Mouse (Mus musculus): ENCODE data around the gene Polr2l.
A peak's percentile ranks its signal among the peaks of the same experiment; 100 is the strongest.

The Polr2l gene

DNA sequence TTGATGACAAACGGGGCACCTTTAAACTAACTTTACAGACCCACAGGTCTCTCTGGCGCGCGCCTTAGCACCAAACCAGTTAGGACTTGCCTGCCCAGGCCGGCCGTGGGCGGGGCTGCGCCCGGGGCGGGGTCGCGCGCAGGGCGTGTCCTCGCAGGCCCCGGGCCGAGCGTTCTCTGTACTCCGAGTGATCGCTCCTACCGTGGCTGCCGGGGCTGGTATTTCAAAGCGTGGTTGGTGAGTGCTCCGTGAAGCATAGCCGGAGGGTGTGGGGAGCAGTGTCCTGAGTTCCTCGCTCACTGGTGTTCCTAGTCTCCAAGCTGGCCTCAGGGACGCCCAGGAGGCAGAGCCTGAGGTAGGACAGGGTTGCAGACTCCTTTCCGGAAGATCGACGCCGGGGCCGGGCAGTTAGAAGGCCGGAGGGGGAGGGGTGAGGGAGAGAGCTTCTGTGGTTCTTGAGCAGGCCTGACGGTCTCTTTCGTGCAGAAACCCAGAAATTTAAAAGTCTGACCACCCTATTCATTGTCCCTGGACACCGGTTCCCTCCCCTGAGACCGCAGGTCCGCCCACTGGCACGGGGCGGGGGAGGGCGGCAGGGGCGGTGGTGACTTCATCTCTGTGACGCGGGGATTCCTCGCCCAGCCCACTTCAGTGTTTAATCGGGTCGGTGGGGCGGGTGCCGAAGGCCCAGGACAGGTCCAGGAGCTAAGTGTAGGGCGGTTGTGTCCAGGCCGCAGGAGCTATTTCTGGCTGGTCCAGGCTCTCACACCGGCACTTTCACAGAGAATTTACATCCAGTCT, 7.5 kb downstream of the Polr2l start, which contains the start of gene Cd151:
Gene Cd151 (plus strand): TSS at position 163 of the 801 bp plus-strand sequence.
- peak; percentile 83 to 84 for DNase-seq

DNA sequence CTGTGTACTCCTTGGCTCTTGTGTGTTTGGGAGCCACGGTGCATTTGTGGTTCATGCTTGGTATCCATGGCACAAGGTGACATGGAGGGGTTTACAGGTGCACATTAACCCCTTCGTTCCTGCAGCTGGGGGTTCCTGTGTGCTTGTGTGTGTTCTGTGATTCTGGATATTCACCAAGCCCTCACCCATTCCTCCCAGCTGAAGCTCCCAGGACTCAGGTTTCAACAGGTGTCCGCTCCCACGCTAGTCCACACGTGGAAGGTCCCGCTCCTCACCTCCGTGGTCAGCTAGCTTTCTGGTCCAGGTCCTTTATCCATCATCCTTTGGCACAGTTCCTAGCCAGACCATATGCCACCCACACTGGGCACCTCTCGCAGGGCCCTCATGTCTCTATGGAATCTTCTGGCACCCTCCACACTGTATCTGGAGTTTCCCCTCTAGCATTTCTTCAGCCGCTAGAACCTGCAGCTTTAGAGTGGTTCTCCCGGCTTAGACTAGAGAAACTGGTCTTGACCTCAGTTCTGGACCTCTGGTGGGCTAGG, 8.3 kb downstream of the Polr2l start:
- no peak for DNase-seq

DNA sequence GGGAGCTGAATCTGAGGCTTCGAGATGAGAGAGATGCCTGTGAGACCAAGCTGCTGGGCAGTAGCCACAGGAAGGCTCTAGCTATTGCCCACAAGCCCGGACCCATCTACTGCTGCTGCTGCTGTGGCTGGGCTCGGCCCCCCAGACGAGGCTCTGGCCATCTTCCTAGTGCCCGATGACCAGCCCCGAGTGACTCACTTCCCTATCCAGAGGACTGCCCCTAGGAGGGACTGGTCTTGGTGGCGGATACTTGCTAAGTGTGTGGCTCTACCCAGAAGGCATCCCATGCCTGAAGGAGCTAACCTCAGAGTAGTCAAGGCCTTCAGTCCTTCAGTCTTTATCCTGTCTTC, 8.9 kb downstream of the Polr2l start:
- no peak for DNase-seq

DNA sequence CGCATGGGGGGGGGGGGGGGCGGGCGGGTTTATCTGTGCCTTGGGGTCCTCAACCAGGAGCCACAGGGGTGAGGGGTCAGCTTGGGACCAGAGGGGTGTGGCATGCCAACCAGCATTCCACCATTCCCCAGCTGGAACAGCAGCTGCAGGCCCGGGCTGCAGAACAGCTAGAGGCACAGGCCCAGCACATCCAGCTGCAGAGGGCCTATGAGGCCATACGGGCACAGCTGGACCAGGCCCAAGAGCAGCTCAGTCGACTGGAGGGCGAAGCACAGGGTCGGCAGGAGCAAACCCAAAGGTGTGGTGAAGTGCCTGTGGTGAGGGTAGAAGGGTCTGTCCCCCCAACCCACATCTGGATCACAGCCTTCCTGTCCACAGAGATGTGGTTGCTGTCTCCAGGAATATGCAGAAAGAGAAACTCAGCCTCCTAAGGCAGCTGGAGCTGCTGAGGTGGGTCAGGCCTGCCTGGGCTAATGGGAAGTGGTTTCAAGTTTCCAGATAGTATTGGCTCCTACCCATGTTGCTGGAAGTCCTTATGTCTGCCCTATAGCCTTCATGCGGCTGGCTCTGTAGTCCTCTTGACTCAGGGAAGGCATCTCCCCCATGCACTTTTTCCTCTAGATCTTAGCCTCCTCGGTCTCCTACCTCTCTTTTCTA, 9.4 kb downstream of the Polr2l start:
- DNase-seq, result no peak

- peak; percentile 58 for DNase-seq
Measured at GRCm38 (mm10) chr7:141464603-141465201, 10.2 kb downstream of the Polr2l start.

- DNase-seq, result no peak
Measured at GRCm38 (mm10) chr7:141463824-141464602, 10.9 kb downstream of the Polr2l start.

DNA sequence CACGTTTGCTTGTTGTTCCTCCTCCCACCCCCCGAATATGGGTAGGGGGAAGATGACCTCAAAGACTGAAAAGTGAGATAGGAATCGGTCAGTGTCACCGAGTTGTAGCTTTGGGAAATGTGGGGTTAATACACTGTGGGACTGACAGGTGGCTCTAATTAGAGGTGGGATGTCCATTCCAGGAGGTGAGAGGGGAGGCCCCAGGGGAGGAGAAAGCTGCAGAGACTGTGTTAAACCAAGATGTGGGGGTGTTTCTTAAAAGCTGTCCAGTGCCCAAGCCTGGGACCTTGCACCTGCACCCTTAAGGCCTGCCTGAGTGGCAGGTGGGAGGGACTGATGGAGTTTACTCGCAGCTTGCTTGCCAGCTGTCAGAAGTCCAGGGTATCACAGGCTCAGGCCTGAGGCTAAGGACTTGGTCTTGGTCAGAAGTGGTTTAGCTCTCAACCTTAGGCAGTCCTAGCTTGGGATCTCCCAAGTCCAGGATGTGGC, 12.6 kb downstream of the Polr2l start:
- no peak for DNase-seq

GRCm38 (mm10) chr7:141461521-141462332, 13.2 kb downstream of the Polr2l start:
- DNase-seq, result no peak

DNA sequence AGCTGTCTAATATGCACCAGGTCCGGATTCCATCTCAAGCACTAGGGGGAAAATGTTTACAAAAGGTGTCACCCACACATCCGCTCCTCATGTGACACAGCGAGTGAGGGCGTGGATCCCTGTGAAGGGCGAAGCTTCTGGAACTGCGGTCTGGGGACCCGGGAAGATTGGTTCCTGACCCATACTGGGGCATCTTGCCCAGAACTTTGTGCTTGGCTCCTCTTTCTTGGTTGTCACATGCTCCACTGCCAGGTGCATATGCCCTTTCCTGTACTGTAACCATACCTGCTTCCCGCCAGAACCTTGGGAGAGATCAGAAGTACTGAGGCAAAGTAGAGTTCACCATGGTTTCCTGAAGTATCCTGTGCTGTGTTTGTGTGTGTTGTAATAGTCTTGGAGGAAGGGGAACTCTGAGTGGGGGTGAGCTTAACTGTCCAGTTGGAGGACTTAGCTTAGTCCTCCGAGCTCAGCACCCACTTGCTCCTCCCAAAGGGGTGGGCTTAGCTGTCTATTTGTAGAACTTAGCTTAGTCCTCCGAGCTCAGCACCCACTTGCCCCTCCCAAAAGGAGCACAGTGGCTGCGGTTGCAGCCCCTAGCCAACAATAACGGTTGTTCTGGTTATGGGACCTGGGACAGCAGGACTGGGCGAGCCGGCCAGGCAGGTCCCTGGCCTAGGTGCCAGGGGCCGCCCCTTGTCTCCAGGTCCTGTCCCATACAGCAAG, 14.4 kb downstream of the Polr2l start, which contains the start of gene Cracr2b:
Gene Cracr2b (plus strand): TSS at position 704 of the 723 bp plus-strand sequence.
- no peak for DNase-seq

GRCm38 (mm10) chr7:141460001-141460390, 14.9 kb downstream of the Polr2l start:
- no peak for DNase-seq

DNA sequence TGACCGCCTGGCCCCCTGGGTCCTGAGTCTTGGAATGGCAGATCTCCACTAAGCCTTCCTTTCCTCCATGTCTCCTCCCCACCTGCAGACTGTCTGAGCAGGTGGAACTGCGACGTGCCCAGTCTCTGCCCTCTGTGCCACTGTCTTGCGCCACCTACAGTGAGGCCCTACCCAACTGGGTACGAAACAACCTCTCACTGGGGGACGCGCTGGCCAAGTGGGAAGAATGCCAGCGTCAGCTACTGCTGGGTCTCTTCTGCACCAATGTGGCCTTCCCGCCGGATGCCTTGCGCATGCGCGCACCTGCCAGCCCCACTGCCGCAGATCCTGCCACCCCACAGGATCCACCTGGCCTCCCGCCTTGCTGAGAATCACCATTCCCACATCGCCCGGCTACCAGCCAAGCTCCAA, 15.6 kb downstream of the Polr2l start:
- DNase-seq, result no peak

- DNase-seq, result no peak
Measured at GRCm38 (mm10) chr7:141458661-141459060, 16.3 kb downstream of the Polr2l start.

DNA sequence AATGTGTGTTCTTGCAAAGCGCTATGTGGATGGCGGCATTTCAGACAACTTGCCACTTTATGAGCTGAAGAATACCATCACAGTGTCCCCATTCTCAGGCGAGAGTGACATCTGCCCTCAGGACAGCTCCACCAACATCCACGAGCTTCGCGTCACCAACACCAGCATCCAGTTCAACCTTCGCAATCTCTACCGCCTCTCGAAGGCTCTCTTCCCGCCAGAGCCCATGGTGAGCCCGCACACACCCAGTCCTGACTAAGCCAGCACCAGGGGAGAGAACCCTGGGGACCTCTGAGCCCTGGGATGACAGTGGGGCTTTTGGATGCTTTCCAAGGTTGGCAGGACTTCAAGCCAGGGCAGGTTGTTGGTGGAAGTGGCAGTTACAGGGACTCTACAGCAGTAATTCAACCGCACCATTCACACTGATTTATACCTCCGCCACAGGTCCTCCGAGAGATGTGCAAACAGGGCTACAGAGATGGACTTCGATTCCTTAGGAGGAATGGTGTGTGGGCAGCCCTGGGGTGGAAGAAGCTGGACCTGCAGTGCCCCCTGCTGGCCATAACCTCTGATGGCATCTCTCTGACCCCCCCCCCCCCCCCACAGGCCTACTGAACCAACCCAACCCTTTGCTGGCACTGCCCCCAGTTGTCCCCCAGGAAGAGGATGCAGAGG, 16.8 kb downstream of the Polr2l start:
- peak; percentile 82 to 83 for DNase-seq

DNA sequence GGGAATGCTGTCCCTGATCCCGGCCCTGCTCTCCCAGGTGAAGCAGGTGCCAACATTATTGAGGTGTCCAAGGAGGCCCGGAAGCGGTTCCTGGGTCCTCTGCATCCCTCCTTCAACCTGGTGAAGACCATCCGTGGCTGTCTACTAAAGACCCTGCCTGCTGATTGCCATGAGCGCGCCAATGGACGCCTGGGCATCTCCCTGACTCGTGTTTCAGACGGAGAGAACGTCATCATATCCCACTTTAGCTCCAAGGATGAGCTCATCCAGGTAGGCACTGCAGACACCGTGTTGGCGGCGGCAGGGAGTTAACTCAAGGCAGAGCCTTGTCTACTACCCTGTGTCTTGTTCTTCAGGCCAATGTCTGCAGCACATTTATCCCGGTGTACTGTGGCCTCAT, 17.7 kb downstream of the Polr2l start:
- DNase-seq, result no peak

DNA sequence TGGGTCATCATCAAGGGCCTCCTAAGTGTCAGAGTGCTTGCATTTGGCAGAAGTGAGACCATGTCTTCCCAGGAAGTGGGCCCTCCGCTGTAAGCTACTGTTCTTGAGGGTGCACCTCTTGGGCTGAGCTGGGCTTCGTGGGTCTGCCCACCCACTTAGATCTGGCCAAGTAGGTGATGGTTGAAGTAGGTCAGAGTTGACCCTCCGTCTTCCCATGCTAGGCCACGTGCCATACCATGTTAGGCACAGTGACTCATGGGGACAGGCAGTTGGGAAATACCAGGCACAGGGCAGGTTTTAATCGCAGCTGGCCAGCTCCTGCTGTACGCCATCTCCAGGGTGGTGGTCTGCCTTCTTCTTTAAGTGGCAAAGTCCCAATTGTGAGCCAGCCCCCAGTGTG, 18.2 kb downstream of the Polr2l start:
- no peak for DNase-seq

- peak; percentile 68 for DNase-seq
Measured at GRCm38 (mm10) chr7:141455610-141456314, 19.2 kb downstream of the Polr2l start.

- peak; percentile 97 to 98 for DNase-seq
Measured at GRCm38 (mm10) chr7:141454967-141455551, 19.9 kb downstream of the Polr2l start, which contains the start of gene Pnpla2. Pnpla2 (plus strand) TSS chr7:141455198.

DNA sequence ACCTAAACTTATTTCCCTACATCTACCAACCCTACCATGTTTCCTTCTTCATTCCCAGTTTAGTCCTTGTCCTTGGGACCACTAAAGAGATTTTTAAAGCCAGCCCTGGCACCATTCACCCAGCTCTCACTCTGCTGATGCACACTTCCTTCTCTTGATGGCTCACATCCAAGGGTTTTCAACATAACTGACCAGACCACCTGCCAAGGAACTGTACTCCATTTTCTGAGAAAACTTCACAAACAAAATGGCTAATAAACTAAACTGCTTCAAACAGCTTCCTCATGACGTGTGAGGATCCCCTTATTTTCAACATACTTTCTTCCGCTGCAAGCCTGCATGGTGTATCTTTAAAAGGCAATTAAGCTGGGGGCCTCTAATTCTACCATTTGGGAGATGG, 21.3 kb downstream of the Polr2l start:
- DNase-seq, result no peak

GRCm38 (mm10) chr7:141451928-141452327, 23.0 kb downstream of the Polr2l start:
- DNase-seq, result no peak

All from B cell, adult 2 months (primary cell).